Mouse (Mus musculus) intestine, postnatal 0 days (tissue): ENCODE data around the gene Myof. TPM values are rescaled to one million over a fixed set of nuclear protein-coding genes. Genes with fewer than 3 reads are reported as not detected.

ENCODE experiments used
- ATAC-seq: fragments of 200-750 bp; cut with Nextera tagmentation; 2 replicates; pipeline ENCODE4 v1.8.0; 2017; ENCODE audit warnings: mild to moderate bottlenecking, moderate TSS enrichment, moderate library complexity
- H3K27ac ChIP-seq: fragments of 300-500 bp; sonication (generic); 2 replicates; pipeline ENCODE4 v1.5.1; 2014; ENCODE audit warnings: mild to moderate bottlenecking, low read depth, low read length, moderate library complexity
- H3K27me3 ChIP-seq: fragments of 300-500 bp; sonication (generic); replicated peaks from 2 replicates; pipeline ENCODE4 v1.6.1; 2014; ENCODE audit warnings: low read length, mixed read lengths; ENCODE audit not compliant: control insufficient read depth, insufficient read depth
- H3K36me3 ChIP-seq: fragments of 300-500 bp; sonication (generic); 2 replicates; pipeline ENCODE4 v1.6.1; 2014; ENCODE audit warnings: mild to moderate bottlenecking, moderate library complexity; ENCODE audit not compliant: control insufficient read depth, insufficient read depth
- H3K4me1 ChIP-seq: fragments of 300-500 bp; sonication (generic); replicated peaks from 2 replicates; pipeline ENCODE4 v1.6.1; 2014; ENCODE audit warnings: antibody characterized with exemption, low read length, mixed read lengths; ENCODE audit not compliant: control insufficient read depth, insufficient read depth
- H3K4me2 ChIP-seq: fragments of 300-500 bp; sonication (generic); replicated peaks from 2 replicates; pipeline ENCODE4 v1.6.1; 2014; ENCODE audit warnings: low read depth, mild to moderate bottlenecking, moderate library complexity
- H3K4me3 ChIP-seq: fragments of 300-500 bp; sonication (generic); 2 replicates; pipeline ENCODE4 v1.5.1; 2014; ENCODE audit warnings: low read depth, low read length
- H3K9ac ChIP-seq: fragments of 300-500 bp; sonication (generic); 2 replicates; pipeline ENCODE4 v1.6.1; 2014; ENCODE audit warnings: mild to moderate bottlenecking, low read depth, low read length
- H3K9me3 ChIP-seq: fragments of 300-500 bp; sonication (generic); 2 replicates; pipeline ENCODE4 v1.6.1; 2016; ENCODE audit warnings: mixed run types; ENCODE audit not compliant: control insufficient read depth
- CTCF ChIP-seq: sonication (generic); IDR thresholded peaks from 2 replicates; pipeline ENCODE4 v1.5.1; 2016; ENCODE audit warnings: low read depth, mild to moderate bottlenecking, control low read depth, antibody characterized with exemption, moderate library complexity
- WGBS: fragments of 180-500 bp; shearing (Covaris S2); extraction: QIAGEN DNeasy Blood & Tissue Kit; methylation state at CpG from one replicate; pipeline ENCODE4 v1.1.7; 2014; 5-methylcytosine and 5-hydroxymethylcytosine counted together
- polyA plus RNA-seq: library from polyadenylated mRNA; unstranded; fragments of >200 nt; fragmentation: Nextera tagmentation; extraction: Ambion mirVana; gene quantifications from 2 replicates; pipeline ENCODE4 v1.2.1, GENCODE M21; 2015

The Myof gene
- polyA plus RNA-seq, 1 experiment from 2014 or later, result 5.9 TPM

- no peak overlapping the region for H3K27ac ChIP-seq
- no peak for TF ChIP-seq CTCF
- no peak overlapping the region for H3K4me3 ChIP-seq
- ATAC-seq, result no peak
- no peaks in the 10 kb centered on the region for H3K4me1 ChIP-seq
- H3K36me3 ChIP-seq, result 0 out of 2 replicates have a peak, but pooled peaks cover 9% of the 10 kb centered on the region
- H3K9me3 ChIP-seq, result no peaks in the 10 kb centered on the region
- peak overlapping the region; percentile 30 for H3K4me2 ChIP-seq
- WGBS, result 30% methylated on average over 5 of the region's 5 CpGs
- H3K27me3 ChIP-seq, result no peaks in the 10 kb centered on the region
- H3K9ac ChIP-seq, result no peak overlapping the region
These were observed 73.4 kb downstream of the Myof start for GRCm38 (mm10) chr19:37970004-37970403.

DNA sequence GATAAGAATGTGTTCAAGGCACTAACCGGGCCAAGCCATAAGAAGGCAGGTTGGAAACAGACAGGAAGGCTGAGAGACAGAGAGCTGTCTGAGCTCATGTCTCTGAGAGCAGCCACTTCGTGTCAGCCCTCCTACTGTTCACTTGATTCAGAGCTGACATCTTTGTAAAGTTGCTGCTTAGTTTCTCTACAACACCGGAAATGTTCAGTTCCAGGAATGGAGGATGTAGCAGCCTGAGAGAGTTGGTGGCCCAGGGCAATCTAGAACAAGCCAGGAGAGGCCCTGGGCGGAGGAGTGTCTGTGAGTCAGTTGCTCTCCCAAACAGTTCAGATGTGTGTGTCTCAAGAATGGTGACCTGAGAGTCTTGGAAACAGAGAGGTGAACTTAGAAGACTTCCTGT, 77.5 kb downstream of the Myof start:
- Histone ChIP-seq H3K27me3 (no peaks in the 10 kb centered on the region), H3K4me3 (no peak overlapping the region), H3K9ac (no peak overlapping the region), H3K4me2 (no peak overlapping the region), H3K4me1 (no peaks in the 10 kb centered on the region), H3K27ac (no peak overlapping the region), H3K9me3 (no peaks in the 10 kb centered on the region), H3K36me3 (peaks cover 9% of the 10 kb centered on the region; the same call in 1 of the 2 replicates)
- TF ChIP-seq CTCF, result no peak
- WGBS, result 72% methylated on average over 4 of the region's 4 CpGs
- ATAC-seq, result no peak

DNA sequence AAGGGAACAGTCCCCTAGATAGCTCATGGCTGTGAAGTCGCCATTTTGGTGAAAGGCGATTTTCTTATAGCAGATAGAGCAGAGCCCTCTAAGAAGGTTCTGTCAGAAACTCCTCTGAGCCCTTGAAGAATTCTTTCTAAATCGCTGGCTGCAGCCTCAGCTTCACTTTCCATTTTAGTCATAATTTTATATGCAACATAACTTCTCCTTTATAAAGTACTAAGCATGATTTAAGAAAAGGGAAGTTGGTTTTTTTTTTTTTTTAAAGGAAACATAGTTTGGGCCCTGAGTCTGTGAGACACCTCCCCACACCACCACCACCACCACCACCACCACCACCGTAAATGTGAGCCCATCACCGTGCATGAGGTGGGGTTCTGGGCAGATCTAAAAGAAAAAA, 80.0 kb downstream of the Myof start:
- Histone ChIP-seq H3K4me1 (no peaks in the 10 kb centered on the region), H3K36me3 (peaks cover 9% of the 10 kb centered on the region; the same call in 1 of the 2 replicates), H3K27me3 (no peaks in the 10 kb centered on the region), H3K9me3 (no peaks in the 10 kb centered on the region), H3K4me2 (no peak overlapping the region), H3K4me3 (no peak overlapping the region), H3K9ac (no peak overlapping the region), H3K27ac (no peak overlapping the region)
- 81% methylated on average over 5 of the region's 5 CpGs for WGBS
- ATAC-seq, result no peak
- no peak for TF ChIP-seq CTCF

DNA sequence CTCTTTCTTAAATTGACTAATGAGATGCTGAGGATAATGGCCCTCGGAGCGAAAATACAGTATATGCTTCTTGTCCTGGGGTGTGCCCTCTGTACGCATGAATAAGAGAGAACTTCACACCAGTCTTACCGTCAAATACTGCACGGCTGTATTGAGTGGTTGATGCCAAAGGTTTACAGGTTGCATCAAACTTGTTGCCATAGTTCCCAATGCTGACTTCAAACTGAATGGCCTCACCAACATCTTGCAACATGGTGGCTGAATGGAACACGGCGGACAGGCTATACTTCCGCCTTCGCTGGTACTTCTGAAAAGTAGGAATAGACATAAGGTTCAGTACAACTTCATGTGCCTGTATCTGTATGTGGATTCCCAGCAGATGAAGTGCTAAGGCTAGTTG, 82.6 kb downstream of the Myof start:
- no peaks in the 10 kb centered on the region for H3K4me1 ChIP-seq
- 94% methylated on average over 9 of the region's 9 CpGs for WGBS
- H3K36me3 ChIP-seq, result peaks cover 3% of the 10 kb centered on the region; the same call in 1 of the 2 replicates
- H3K4me3 ChIP-seq, result no peak overlapping the region
- no peak for TF ChIP-seq CTCF
- no peak overlapping the region for H3K27ac ChIP-seq
- H3K4me2 ChIP-seq, result no peak overlapping the region
- H3K9ac ChIP-seq, result no peak overlapping the region
- no peak for ATAC-seq
- no peaks in the 10 kb centered on the region for H3K9me3 ChIP-seq
- H3K27me3 ChIP-seq, result no peaks in the 10 kb centered on the region

DNA sequence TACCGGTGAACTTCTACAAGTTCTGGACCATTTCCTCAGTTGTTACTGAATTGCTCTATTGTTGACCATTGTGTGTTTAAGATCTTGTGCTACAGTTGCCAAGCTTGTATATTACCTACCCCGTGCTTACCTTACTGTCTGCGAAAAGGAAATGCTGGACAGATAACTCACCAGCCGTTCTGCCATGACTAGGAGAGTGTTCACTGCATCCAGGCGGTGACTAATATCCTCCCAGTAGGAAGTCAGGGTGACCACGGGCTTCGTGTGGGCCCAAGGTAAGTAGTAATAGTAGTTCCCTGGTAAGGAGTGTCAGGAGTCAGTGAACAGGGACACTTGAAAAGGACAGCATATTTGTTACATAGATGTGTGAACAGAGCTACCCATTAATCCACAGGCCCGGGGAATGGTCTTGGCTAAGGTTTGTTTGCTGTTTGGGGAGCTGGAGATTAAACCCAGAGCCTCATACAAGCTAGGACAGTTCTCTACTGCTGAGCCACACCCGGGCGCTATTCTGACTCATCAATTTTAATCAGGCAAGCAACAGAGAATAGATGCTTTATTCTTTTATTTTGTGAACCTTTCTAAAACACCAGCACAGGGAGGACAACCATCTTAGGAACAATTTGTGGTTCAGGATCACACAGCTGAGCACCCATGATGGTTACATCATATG, 83.7 kb downstream of the Myof start:
- Histone ChIP-seq H3K27ac (no peak overlapping the region), H3K9ac (no peak overlapping the region), H3K4me3 (no peak overlapping the region), H3K27me3 (no peaks in the 10 kb centered on the region), H3K4me2 (no peak overlapping the region), H3K4me1 (no peaks in the 10 kb centered on the region), H3K9me3 (no peaks in the 10 kb centered on the region), H3K36me3 (no peaks in the 10 kb centered on the region; the same call in 1 of the 2 replicates)
- 82% methylated on average over 10 of the region's 10 CpGs for WGBS
- no peak for TF ChIP-seq CTCF
- ATAC-seq, result no peak

DNA sequence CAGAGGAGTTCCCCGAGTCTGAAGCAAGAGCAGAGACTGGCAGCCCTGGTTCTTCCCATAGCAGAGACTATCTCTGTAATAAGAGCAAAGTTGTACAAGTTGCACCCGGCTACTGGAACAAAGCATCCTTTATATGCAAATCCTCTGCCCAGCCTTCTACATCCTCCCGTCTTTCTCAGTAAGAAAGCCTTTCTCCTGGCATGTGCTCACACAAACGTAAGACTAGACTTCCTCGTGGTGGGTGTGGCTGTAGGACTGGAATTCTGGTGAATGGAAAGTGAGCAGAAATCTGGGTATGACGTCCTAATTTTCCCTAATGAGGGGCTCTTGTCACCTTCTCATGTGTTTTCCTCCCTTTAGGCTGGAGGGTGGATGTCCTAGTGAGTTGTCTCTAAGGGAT, 84.3 kb downstream of the Myof start:
- H3K9me3 ChIP-seq, result no peaks in the 10 kb centered on the region
- TF ChIP-seq CTCF, result no peak
- H3K27me3 ChIP-seq, result no peaks in the 10 kb centered on the region
- no peak for ATAC-seq
- H3K36me3 ChIP-seq, result no peaks in the 10 kb centered on the region; the same call in 1 of the 2 replicates
- WGBS, result 51% methylated on average over 6 of the region's 6 CpGs
- no peak overlapping the region for H3K9ac ChIP-seq
- H3K4me2 ChIP-seq, result no peak overlapping the region
- no peaks in the 10 kb centered on the region for H3K4me1 ChIP-seq
- no peak overlapping the region for H3K4me3 ChIP-seq
- H3K27ac ChIP-seq, result no peak overlapping the region
